Mouse (Mus musculus) spleen, embryonic (tissue): ENCODE results near the gene Hs6st3.

Source experiments
- CTCF ChIA-PET: fragments of 350-600 bp; sonication (Branson Sonifier 250); formaldehyde crosslinking; loops from one replicate; lab custom pipeline; 2022; lab: Charles Lee

The Hs6st3 gene

GRCm38 (mm10) chr14:119633090-119633489 lies 494.9 kb downstream of the Hs6st3 start:
- CTCF ChIA-PET: interaction anchor here (0.5 kb wide), 1 partner anchor 10 kb away, joined by 4 read pairs; no protein-coding TSS in a partner anchor

DNA sequence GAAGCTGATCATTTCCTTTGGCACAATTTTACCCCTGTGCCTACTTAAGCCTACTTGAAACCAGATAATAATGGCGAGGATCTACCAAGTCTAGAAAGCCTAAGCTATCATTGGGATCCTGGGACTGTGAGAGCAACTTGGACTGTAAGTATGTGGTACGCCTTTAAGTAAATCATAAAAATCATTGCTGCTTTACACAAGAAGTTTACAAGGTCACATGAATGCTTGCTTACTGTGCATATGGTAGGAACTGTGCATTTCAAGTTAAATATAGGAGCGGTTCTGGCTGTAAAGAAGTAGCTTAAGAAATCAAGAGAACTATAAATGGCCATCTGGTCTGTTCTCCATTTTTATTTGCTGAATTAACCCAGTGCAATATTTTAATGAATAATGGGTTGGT lies 495.5 kb downstream of the Hs6st3 start:
- CTCF ChIA-PET: no interaction called here

GRCm38 (mm10) chr14:119642874-119643273 lies 504.7 kb downstream of the Hs6st3 start:
- CTCF ChIA-PET: no interaction called here

DNA sequence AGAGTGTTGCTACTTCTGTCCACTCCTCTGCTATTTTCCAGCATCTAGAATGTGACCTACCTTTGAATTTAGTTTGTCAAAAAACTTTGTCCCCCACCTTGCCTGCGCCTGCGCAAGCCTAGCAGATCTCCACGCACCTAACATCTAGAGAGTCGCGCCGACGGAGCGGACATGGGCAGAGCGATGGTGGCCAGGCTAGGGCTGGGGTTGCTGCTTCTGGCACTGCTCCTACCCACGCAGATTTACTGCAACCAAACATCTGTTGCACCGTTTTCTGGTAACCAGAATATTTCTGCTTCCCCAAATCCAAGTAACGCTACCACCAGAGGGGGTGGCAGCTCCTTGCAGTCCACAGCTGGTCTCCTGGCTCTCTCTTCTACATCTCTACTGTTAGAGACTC lies 505.7 kb downstream of the Hs6st3 start:
- CTCF ChIA-PET: no interaction called here

DNA sequence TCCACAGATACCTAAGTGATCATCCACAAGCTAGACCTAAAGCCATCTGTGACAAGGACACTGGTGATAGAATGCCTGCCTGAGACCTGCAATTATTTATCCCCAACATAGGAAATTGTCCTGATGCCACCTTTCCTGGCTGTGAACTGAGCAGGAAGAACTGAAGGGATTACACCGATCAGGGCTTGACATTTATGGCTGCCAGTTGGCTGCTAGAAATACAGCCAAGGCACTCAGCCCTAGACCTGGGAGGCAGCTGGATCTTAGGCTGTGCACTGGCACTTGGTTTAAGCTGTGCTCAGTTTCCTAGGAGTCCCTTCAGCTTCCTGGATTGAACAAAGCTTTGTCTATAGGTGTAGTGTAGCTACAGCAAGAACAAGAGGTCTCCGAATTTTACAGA lies 518.8 kb downstream of the Hs6st3 start:
- CTCF ChIA-PET: no interaction called here

DNA sequence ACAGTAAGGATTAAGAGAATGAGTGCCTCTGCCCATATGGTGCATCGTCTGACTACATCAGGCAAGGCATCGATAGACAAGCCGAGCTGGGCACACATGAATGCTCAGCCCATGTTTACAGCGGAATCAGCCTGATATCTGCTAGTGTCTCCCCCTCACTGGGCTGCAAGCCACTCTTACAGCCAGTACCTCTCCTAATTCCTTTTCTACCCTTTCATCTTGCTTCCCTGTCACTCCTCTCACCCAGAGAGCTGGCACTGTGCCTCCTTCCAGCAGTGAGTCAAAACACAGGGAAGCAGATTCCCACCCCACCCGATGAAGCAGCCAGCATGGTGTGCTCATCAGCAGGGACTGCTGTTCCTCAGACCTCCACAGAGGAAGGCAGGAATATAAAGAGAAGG lies 527.6 kb downstream of the Hs6st3 start:
- CTCF ChIA-PET: no interaction called here

DNA sequence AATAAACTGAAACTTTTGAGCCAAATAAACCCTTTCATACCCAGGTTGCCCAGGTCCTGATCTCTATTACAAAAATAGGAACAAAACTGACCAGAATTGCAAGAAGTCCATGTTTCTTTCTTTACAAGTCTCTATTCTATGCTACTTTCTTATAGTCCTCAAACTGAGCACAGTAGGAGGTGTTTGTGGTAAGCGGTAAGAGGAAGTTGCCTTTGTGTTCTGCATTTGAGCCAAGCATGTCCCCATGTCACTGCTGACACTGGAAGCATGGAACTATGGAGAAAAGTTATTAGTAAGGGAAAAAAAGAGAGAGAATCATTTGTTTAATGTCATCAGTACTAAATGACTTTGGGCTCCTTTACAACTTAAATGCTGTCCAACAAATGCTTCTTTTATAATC lies 529.3 kb downstream of the Hs6st3 start:
- CTCF ChIA-PET: no interaction called here

DNA sequence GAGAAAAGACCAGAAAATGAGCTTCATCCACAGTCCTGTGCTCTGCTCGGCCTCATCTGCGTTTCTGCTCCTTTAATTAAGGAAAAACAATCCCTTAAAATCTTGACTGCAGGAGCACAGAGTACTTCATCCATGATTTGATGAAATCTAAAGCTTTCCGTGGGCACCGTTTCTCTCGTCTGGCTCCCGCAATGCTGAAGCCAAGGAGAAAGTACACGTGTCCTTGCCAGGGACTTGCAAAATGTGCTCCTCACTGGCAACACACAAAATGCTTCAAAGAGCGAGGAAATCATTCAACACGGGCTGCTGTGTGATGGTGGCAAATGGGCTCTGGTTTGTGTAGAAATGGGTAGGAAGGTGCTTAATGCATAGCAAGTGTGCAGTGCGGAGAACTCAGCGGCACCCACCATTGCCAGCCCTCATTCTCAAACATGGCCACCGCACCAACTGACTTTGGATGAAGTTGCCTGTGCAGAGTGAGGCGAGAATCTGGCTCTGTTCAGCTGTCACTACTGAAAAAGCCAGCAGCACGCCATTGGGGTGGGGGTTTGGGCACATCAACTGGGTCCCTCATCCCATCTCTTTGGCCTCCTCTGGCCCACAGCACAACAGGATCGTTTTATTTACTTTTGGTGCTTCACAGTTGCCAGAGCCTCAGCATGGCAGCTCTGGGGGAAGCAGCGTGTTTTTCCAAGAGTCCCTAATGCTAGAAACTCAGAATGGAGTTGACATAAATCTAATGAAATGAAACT lies 532.9 kb downstream of the Hs6st3 start:
- CTCF ChIA-PET: no interaction called here

- CTCF ChIA-PET: no interaction called here
Observed at GRCm38 (mm10) chr14:119678574-119678973, 540.4 kb downstream of the Hs6st3 start.

GRCm38 (mm10) chr14:119680052-119680451 lies 541.9 kb downstream of the Hs6st3 start:
- CTCF ChIA-PET: no interaction called here

- CTCF ChIA-PET: no interaction called here
Observed at GRCm38 (mm10) chr14:119687885-119688284, 549.7 kb downstream of the Hs6st3 start.

GRCm38 (mm10) chr14:119699982-119700381 lies 561.8 kb downstream of the Hs6st3 start:
- CTCF ChIA-PET: no interaction called here

GRCm38 (mm10) chr14:119714712-119715111 lies 576.6 kb downstream of the Hs6st3 start:
- CTCF ChIA-PET: no interaction called here

- CTCF ChIA-PET: no interaction called here
Observed at GRCm38 (mm10) chr14:119717323-119717722, 579.2 kb downstream of the Hs6st3 start.

- CTCF ChIA-PET: no interaction called here
Observed at GRCm38 (mm10) chr14:119725102-119725501, 587.0 kb downstream of the Hs6st3 start.

DNA sequence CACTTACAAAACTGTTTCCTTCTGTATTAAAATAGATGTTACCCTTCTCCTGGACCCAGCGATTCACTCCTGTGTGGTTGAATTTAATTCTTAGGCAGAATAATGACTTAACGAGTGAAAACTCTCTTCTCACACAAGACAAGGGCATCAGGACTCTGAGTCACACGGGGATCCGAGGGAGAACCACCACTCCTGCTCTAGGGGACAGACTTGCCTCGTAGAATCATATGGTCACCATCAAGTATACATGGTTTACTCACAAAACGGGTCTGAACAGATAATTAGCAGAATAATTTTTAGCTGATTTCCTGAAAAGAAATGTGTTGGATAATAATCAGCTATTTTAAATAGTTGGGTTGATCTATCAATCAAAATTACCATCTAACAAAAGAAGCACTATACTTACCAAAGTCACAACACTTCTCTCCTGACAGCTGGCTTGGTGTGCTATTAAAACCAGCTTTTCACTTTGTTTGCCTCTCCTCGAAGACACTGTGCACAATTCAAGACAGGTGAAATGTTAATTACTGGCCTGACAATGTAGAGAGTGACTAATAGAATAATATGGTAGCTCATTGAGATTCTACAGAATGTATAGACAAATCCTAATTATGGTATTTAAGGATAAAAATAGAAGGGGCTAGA lies 593.4 kb downstream of the Hs6st3 start:
- CTCF ChIA-PET: no interaction called here

DNA sequence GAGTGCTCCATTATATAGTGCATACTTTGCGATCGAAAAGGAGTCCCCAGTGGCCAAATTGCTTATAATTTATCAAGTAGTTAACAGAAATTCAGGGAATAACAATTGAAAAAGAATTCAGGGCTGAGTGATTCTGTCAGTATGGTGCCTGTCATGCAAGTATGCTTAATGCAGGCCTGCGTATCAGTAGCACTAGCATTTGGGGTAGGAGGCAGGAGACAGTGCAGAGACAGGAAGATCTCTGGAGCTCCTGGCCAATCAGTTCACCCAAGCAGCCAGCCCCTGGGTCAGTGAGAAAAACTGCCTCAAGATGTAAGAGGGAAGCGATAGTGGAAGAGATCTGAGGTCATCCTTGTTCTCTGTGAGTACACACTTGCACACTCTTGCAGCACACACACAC lies 594.1 kb downstream of the Hs6st3 start:
- CTCF ChIA-PET: no interaction called here

GRCm38 (mm10) chr14:119737408-119737961 lies 599.3 kb downstream of the Hs6st3 start:
- CTCF ChIA-PET: no interaction called here

- CTCF ChIA-PET: no interaction called here
Observed at GRCm38 (mm10) chr14:119741791-119742190, 603.6 kb downstream of the Hs6st3 start.

DNA sequence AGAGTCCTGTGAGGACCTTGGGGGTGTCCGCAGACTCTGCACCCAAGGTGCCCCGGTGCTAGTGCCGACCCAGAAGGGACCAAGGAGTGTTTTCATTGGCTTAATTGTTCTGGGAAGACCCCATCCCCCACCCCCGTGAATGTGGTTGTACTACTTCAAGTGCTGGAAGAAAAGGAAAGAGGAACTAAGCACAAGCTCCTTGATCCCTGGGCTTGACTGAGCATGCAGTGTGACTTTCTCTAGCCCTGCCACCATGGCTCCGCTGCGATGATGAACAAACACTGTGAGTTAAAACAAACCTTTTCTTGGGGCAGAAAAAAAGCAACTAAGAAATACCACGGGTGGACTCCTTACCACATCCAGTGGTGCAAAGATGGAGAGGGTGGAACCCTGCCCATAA lies 623.2 kb downstream of the Hs6st3 start:
- CTCF ChIA-PET: no interaction called here

DNA sequence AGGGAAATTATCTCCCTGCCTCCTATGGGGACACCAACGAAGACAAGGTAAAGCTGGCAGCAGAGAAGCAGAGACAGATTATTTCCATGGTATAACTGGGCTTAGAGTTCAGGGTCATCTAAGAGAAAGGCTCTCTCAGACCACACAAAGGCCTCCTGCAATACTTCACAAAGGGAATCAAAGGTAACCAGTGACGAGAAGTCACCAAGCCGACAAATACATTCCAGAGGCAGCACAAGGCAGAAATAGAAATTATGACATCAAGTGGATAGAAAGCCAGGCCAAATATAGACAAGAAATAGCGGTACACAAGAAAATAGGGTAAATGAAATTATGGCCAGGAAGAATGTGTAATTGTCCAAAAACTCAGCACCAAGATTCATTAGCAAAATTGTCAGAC lies 633.9 kb downstream of the Hs6st3 start:
- CTCF ChIA-PET: no interaction called here

GRCm38 (mm10) chr14:119776261-119776660 lies 638.1 kb downstream of the Hs6st3 start:
- CTCF ChIA-PET: no interaction called here

GRCm38 (mm10) chr14:119779982-119780588 lies 641.9 kb downstream of the Hs6st3 start:
- CTCF ChIA-PET: no interaction called here
